Mouse (Mus musculus): ENCODE measurements at regions not wholly inside any gene's neighbourhood (a gene's known extent, or its start where the extent isn't known, plus 50 kb on each side); places are given as distances from the start of the nearest gene placed in this dataset.
A peak's percentile ranks its signal among the peaks of the same experiment; 100 is the strongest.

GRCm38 (mm10) chr1:185574978-185575377 lies 120.3 kb downstream of the Slc30a10 start:
- 57% methylated on average over 4 of the region's 4 CpGs for WGBS
- Histone ChIP-seq H3K9me3 (ENCODE audit: control insufficient read depth, low read length) (no peaks in the 10 kb centered on the region), H3K9ac (ENCODE audit: low read length) (no peak overlapping the region), H3K27ac (ENCODE audit: low read length) (no peak overlapping the region), H3K36me3 (ENCODE audit: control insufficient read depth, insufficient read depth, low read length) (no peaks in the 10 kb centered on the region), H3K27me3 (ENCODE audit: control insufficient read depth, insufficient read depth, low read depth, low read length) (no peaks in the 10 kb centered on the region), H3K4me1 (replicated peaks; ENCODE audit: control insufficient read depth, insufficient read depth, low read length) (no peaks in the 10 kb centered on the region), H3K4me3 (ENCODE audit: low read length) (no peak overlapping the region), H3K4me2 (ENCODE audit: low read depth, low read length) (no peak overlapping the region)
- peak; percentile 69 for ATAC-seq (ENCODE audit: low read depth)

GRCm38 (mm10) chr1:185579824-185580223 lies 125.2 kb downstream of the Slc30a10 start:
- Histone ChIP-seq H3K9ac (ENCODE audit: low read length) (no peak overlapping the region), H3K36me3 (ENCODE audit: control insufficient read depth, insufficient read depth, low read length) (no peaks in the 10 kb centered on the region), H3K27ac (ENCODE audit: low read length) (no peak overlapping the region), H3K27me3 (ENCODE audit: control insufficient read depth, insufficient read depth, low read depth, low read length) (no peaks in the 10 kb centered on the region), H3K4me2 (ENCODE audit: low read depth, low read length) (no peak overlapping the region), H3K4me3 (ENCODE audit: low read length) (no peak overlapping the region), H3K4me1 (replicated peaks; ENCODE audit: control insufficient read depth, insufficient read depth, low read length) (no peaks in the 10 kb centered on the region), H3K9me3 (ENCODE audit: control insufficient read depth, low read length) (no peaks in the 10 kb centered on the region)
- ATAC-seq (ENCODE audit: low read depth): no peak
- WGBS: 52% methylated on average over 1 of the region's 1 CpGs

DNA sequence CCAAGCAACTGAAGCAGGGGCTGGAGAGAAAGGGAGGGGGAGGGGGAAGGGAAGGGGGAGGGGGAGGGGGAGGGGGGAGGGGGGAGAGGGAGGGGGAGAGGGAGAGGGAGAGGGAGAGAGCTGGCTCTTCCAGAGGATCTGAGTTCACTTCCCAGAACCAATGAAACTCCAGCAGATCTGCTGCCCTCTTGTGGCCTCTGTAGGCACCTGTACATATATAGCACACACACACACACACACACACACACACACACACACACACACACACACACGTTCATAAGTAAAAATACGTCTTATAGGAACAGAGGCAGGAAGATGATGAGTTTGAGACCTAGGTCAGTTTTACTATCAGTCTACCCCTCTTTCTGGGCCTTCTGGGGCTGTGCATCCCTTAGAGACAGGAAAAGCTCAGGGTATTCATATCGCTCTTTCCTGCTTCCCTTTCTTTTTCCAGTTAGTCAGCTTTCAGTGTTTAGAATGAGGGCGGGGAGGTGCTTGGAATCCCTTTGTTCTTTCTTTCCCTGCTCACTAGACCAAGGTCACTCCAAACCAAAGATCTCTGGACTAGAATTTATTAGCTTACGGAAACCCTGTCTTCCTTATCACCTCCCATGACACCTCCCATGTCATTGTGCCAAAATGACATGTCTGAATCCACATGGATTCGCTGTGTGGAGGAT lies 130.7 kb downstream of the Slc30a10 start:
- Histone ChIP-seq H3K4me3 (ENCODE audit: low read length) (no peak overlapping the region), H3K9me3 (ENCODE audit: control insufficient read depth, low read length) (no peaks in the 10 kb centered on the region), H3K36me3 (ENCODE audit: control insufficient read depth, insufficient read depth, low read length) (no peaks in the 10 kb centered on the region), H3K9ac (ENCODE audit: low read length) (no peak overlapping the region), H3K4me1 (replicated peaks; ENCODE audit: control insufficient read depth, insufficient read depth, low read length) (peaks cover 12% of the 10 kb centered on the region), H3K4me2 (ENCODE audit: low read depth, low read length) (no peak overlapping the region), H3K27me3 (ENCODE audit: control insufficient read depth, insufficient read depth, low read depth, low read length) (no peaks in the 10 kb centered on the region), H3K27ac (ENCODE audit: low read length) (no peak overlapping the region)
- WGBS: 78% methylated on average over 6 of the region's 6 CpGs
- no peak for ATAC-seq (ENCODE audit: low read depth)

DNA sequence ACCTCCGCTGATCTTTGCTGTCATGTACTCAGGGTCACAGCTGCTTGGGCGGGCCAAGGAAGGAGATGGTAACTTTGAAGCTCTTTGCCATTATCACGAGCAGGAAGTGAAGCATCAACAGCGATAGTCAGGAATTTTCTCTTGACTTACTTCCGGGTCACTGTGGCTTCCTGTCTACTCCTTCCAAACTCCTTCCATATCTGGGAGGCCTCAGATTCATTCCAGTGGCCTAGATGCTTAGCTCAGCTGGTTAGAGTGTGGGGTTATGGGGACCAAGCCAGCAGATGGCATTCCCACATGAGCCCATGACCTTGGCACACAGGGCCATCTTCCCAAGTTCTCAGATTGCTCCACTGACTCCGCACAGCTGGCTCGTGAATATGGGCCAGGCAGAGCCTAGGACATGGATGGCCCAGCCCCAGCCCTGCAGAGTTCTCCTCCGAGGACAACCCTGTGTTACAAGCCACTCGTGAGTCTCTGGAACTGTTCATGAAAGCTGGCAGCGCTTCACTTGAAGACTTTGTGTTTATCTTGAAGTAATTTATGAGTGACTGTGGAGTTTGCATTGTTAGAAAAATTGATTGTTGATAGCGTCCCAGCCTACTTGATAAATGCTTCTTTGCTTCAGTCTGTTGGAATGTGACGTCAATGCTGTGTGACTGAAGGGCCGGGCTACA lies 133.2 kb downstream of the Slc30a10 start:
- 36% methylated on average over 13 of the region's 13 CpGs for WGBS
- peak; percentile 87 for ATAC-seq (ENCODE audit: low read depth)
- Histone ChIP-seq H3K4me2 (ENCODE audit: low read depth, low read length) (no peak overlapping the region), H3K27ac (ENCODE audit: low read length) (peak overlapping the region; percentile 82), H3K9ac (ENCODE audit: low read length) (no peak overlapping the region), H3K27me3 (ENCODE audit: control insufficient read depth, insufficient read depth, low read depth, low read length) (no peaks in the 10 kb centered on the region), H3K9me3 (ENCODE audit: control insufficient read depth, low read length) (no peaks in the 10 kb centered on the region), H3K4me1 (replicated peaks; ENCODE audit: control insufficient read depth, insufficient read depth, low read length) (peaks cover 12% of the 10 kb centered on the region), H3K36me3 (ENCODE audit: control insufficient read depth, insufficient read depth, low read length) (no peaks in the 10 kb centered on the region), H3K4me3 (ENCODE audit: low read length) (no peak overlapping the region)

GRCm38 (mm10) chr1:185588348-185588719 lies 133.7 kb downstream of the Slc30a10 start:
- H3K4me3 ChIP-seq (ENCODE audit: low read length): no peak overlapping the region
- no peak overlapping the region for H3K9ac ChIP-seq (ENCODE audit: low read length)
- no peaks in the 10 kb centered on the region for H3K9me3 ChIP-seq (ENCODE audit: control insufficient read depth, low read length)
- WGBS: 39% methylated on average over 4 of the region's 4 CpGs
- H3K4me2 ChIP-seq (ENCODE audit: low read depth, low read length): no peak overlapping the region
- no peaks in the 10 kb centered on the region for H3K36me3 ChIP-seq (ENCODE audit: control insufficient read depth, insufficient read depth, low read length)
- ATAC-seq (ENCODE audit: low read depth): peak; percentile 23; the same call in 1 of the 2 replicates
- H3K27ac ChIP-seq (ENCODE audit: low read length): peak overlapping the region; percentile 82
- H3K27me3 ChIP-seq (ENCODE audit: control insufficient read depth, insufficient read depth, low read depth, low read length): no peaks in the 10 kb centered on the region
- peaks cover 12% of the 10 kb centered on the region for H3K4me1 ChIP-seq (replicated peaks; ENCODE audit: control insufficient read depth, insufficient read depth, low read length)

DNA sequence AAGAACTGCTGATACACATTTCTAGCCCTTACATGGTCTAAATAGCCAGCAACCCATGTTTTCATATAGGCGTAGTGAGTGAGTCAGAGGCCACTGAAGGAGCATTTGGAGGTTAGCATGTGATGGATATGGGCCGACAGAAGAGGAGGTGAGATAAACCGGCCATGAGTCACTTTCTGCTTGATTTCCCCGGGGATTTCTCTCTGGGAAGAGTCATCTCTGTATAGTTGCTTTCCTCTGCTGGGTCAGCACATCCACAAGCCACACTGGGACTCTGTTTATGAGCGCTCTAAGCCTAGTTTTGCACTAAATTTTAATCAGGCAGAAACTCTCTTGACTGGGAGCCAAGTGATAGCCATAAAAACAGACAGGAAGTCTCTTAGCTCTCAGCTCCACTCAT lies 142.2 kb downstream of the Slc30a10 start:
- ATAC-seq (ENCODE audit: low read depth): no peak
- Histone ChIP-seq H3K4me2 (ENCODE audit: low read depth, low read length) (no peak overlapping the region), H3K9ac (ENCODE audit: low read length) (no peak overlapping the region), H3K9me3 (ENCODE audit: control insufficient read depth, low read length) (peaks cover 2% of the 10 kb centered on the region; the same call in 1 of the 2 replicates), H3K4me3 (ENCODE audit: low read length) (no peak overlapping the region), H3K4me1 (replicated peaks; ENCODE audit: control insufficient read depth, insufficient read depth, low read length) (peaks cover 3% of the 10 kb centered on the region; the same call in 1 of the 2 replicates), H3K36me3 (ENCODE audit: control insufficient read depth, insufficient read depth, low read length) (no peaks in the 10 kb centered on the region), H3K27ac (ENCODE audit: low read length) (no peak overlapping the region), H3K27me3 (ENCODE audit: control insufficient read depth, insufficient read depth, low read depth, low read length) (no peaks in the 10 kb centered on the region)
- 57% methylated on average over 5 of the region's 5 CpGs for WGBS

GRCm38 (mm10) chr1:185598514-185598913 lies 143.9 kb downstream of the Slc30a10 start:
- Histone ChIP-seq H3K27ac (ENCODE audit: low read length) (no peak overlapping the region), H3K9me3 (ENCODE audit: control insufficient read depth, low read length) (peaks cover 2% of the 10 kb centered on the region; the same call in 1 of the 2 replicates), H3K9ac (ENCODE audit: low read length) (no peak overlapping the region), H3K27me3 (ENCODE audit: control insufficient read depth, insufficient read depth, low read depth, low read length) (no peaks in the 10 kb centered on the region), H3K4me1 (replicated peaks; ENCODE audit: control insufficient read depth, insufficient read depth, low read length) (peaks cover 2% of the 10 kb centered on the region; the same call in 1 of the 2 replicates), H3K4me2 (ENCODE audit: low read depth, low read length) (no peak overlapping the region), H3K4me3 (ENCODE audit: low read length) (no peak overlapping the region), H3K36me3 (ENCODE audit: control insufficient read depth, insufficient read depth, low read length) (no peaks in the 10 kb centered on the region)
- 77% methylated on average over 7 of the region's 7 CpGs for WGBS
- no peak for ATAC-seq (ENCODE audit: low read depth)

- 78% methylated on average over 1 of the region's 1 CpGs for WGBS
- H3K27me3 ChIP-seq (ENCODE audit: control insufficient read depth, insufficient read depth, low read depth, low read length): no peaks in the 10 kb centered on the region
- H3K9me3 ChIP-seq (ENCODE audit: control insufficient read depth, low read length): peaks cover 2% of the 10 kb centered on the region; the same call in 1 of the 2 replicates
- no peak for ATAC-seq (ENCODE audit: low read depth)
- H3K27ac ChIP-seq (ENCODE audit: low read length): no peak overlapping the region
- no peak overlapping the region for H3K9ac ChIP-seq (ENCODE audit: low read length)
- H3K4me3 ChIP-seq (ENCODE audit: low read length): no peak overlapping the region
- no peak overlapping the region for H3K4me2 ChIP-seq (ENCODE audit: low read depth, low read length)
- H3K4me1 ChIP-seq (replicated peaks; ENCODE audit: control insufficient read depth, insufficient read depth, low read length): no peaks in the 10 kb centered on the region
- H3K36me3 ChIP-seq (ENCODE audit: control insufficient read depth, insufficient read depth, low read length): no peaks in the 10 kb centered on the region
Measured at GRCm38 (mm10) chr1:185601166-185601565, 146.5 kb downstream of the Slc30a10 start.

GRCm38 (mm10) chr1:185605996-185606395 lies 151.3 kb downstream of the Slc30a10 start:
- 81% methylated on average over 4 of the region's 4 CpGs for WGBS
- Histone ChIP-seq H3K27me3 (ENCODE audit: control insufficient read depth, insufficient read depth, low read depth, low read length) (no peaks in the 10 kb centered on the region), H3K4me1 (replicated peaks; ENCODE audit: control insufficient read depth, insufficient read depth, low read length) (no peaks in the 10 kb centered on the region), H3K4me3 (ENCODE audit: low read length) (no peak overlapping the region), H3K27ac (ENCODE audit: low read length) (no peak overlapping the region), H3K9ac (ENCODE audit: low read length) (no peak overlapping the region), H3K4me2 (ENCODE audit: low read depth, low read length) (no peak overlapping the region), H3K36me3 (ENCODE audit: control insufficient read depth, insufficient read depth, low read length) (no peaks in the 10 kb centered on the region), H3K9me3 (ENCODE audit: control insufficient read depth, low read length) (no peaks in the 10 kb centered on the region)
- ATAC-seq (ENCODE audit: low read depth): no peak
